Mouse (Mus musculus): ENCODE measurements around the gene Gm43552. TPM values are rescaled to one million over a fixed set of nuclear protein-coding genes. Genes with fewer than 3 reads are reported as not detected.
"Not testable (repeated sequence)": the region's sequence is repeated elsewhere in the genome, so short reads cannot be mapped to it uniquely, and the experiment has no call there.

The Gm43552 gene
- polyA plus RNA-seq, 1 experiment from 2014 or later: not detected

GRCm38 (mm10) chr5:65480511-65480910, 12.1 kb downstream of the Gm43552 start:
- H3K27ac ChIP-seq (ENCODE audit: low read length): no peak overlapping the region
- no peak overlapping the region for H3K9ac ChIP-seq (replicated peaks; ENCODE audit: low read depth, low read length)
- no peak overlapping the region for H3K4me3 ChIP-seq (replicated peaks; ENCODE audit: low read length)
- no peaks in the 10 kb centered on the region for H3K9me3 ChIP-seq (ENCODE audit: control insufficient read depth, low read length)
- no peaks in the 10 kb centered on the region for H3K27me3 ChIP-seq (replicated peaks; ENCODE audit: control insufficient read depth, insufficient read depth, low read length)
- ATAC-seq: no peak
- no peak overlapping the region for H3K4me2 ChIP-seq (ENCODE audit: low read length)
- no peaks in the 10 kb centered on the region for H3K36me3 ChIP-seq (ENCODE audit: control insufficient read depth, insufficient read depth)
- no peaks in the 10 kb centered on the region for H3K4me1 ChIP-seq (replicated peaks; ENCODE audit: control insufficient read depth, insufficient read depth, low read length)
- WGBS: 84% methylated on average over 4 of the region's 4 CpGs

- 94% methylated on average over 9 of the region's 9 CpGs for WGBS
- no peaks in the 10 kb centered on the region for H3K4me1 ChIP-seq (replicated peaks; ENCODE audit: control insufficient read depth, insufficient read depth, low read length)
- H3K9me3 ChIP-seq (ENCODE audit: control insufficient read depth, low read length): no peaks in the 10 kb centered on the region
- ATAC-seq: no peak
- no peak overlapping the region for H3K4me2 ChIP-seq (ENCODE audit: low read length)
- H3K4me3 ChIP-seq (replicated peaks; ENCODE audit: low read length): no peak overlapping the region
- H3K27me3 ChIP-seq (replicated peaks; ENCODE audit: control insufficient read depth, insufficient read depth, low read length): no peaks in the 10 kb centered on the region
- no peak overlapping the region for H3K9ac ChIP-seq (replicated peaks; ENCODE audit: low read depth, low read length)
- H3K36me3 ChIP-seq (ENCODE audit: control insufficient read depth, insufficient read depth): no peaks in the 10 kb centered on the region
- no peak overlapping the region for H3K27ac ChIP-seq (ENCODE audit: low read length)
Measured at GRCm38 (mm10) chr5:65479681-65480445, 12.8 kb downstream of the Gm43552 start.

DNA sequence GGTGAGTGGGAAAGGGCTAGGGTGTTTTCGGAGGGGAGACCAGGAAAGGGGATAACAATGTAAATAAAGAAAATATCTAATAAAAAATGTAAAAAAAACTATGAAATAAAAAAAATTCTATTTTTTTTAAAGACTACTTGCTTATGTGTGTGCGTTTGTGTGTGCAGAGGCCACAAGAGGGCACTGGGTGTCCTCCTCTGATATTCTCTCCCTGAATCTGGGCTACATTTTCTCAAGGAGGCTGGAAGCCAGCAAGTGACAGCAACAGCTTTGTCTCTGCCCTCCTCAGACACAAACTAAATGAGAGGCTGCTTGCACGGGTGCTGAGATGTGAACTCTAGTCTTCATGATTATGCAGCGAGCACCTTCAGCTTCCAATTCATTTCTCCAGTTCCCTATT, 14.4 kb downstream of the Gm43552 start:
- Histone ChIP-seq H3K4me1 (replicated peaks; ENCODE audit: control insufficient read depth, insufficient read depth, low read length) (no peaks in the 10 kb centered on the region), H3K4me2 (ENCODE audit: low read length) (no peak overlapping the region), H3K9ac (replicated peaks; ENCODE audit: low read depth, low read length) (no peak overlapping the region), H3K27ac (ENCODE audit: low read length) (no peak overlapping the region), H3K27me3 (replicated peaks; ENCODE audit: control insufficient read depth, insufficient read depth, low read length) (no peaks in the 10 kb centered on the region), H3K9me3 (ENCODE audit: control insufficient read depth, low read length) (no peaks in the 10 kb centered on the region), H3K4me3 (replicated peaks; ENCODE audit: low read length) (no peak overlapping the region), H3K36me3 (ENCODE audit: control insufficient read depth, insufficient read depth) (no peaks in the 10 kb centered on the region)
- WGBS: 59% methylated on average over 4 of the region's 4 CpGs
- no peak for ATAC-seq

DNA sequence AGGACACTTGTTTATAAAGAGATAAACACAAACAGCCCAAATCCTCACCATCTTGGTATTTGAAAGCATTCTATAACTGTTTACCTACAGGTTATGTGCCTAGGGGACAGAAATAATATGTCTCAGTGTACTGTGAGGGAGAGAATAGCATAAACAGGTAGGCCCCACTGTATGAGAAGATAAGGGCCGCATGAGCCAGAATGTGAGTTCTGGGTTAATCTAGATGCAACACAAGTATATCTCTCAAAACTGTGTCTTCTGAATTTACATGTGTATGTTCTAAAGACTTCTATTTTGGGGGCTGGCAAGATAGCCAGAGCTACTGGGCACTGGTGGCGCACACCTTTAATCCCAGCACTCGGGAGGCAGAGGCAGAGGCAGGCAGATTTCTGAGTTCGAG, 15.9 kb downstream of the Gm43552 start:
- H3K4me3 ChIP-seq (replicated peaks; ENCODE audit: low read length); ATAC-seq; H3K27ac ChIP-seq (ENCODE audit: low read length); H3K27me3 ChIP-seq (replicated peaks; ENCODE audit: control insufficient read depth, insufficient read depth, low read length); H3K36me3 ChIP-seq (ENCODE audit: control insufficient read depth, insufficient read depth); H3K4me1 ChIP-seq (replicated peaks; ENCODE audit: control insufficient read depth, insufficient read depth, low read length); H3K9me3 ChIP-seq (ENCODE audit: control insufficient read depth, low read length); H3K9ac ChIP-seq (replicated peaks; ENCODE audit: low read depth, low read length); H3K4me2 ChIP-seq (ENCODE audit: low read length): not testable (repeated sequence)
- 98% methylated on average over 4 of the region's 4 CpGs for WGBS

DNA sequence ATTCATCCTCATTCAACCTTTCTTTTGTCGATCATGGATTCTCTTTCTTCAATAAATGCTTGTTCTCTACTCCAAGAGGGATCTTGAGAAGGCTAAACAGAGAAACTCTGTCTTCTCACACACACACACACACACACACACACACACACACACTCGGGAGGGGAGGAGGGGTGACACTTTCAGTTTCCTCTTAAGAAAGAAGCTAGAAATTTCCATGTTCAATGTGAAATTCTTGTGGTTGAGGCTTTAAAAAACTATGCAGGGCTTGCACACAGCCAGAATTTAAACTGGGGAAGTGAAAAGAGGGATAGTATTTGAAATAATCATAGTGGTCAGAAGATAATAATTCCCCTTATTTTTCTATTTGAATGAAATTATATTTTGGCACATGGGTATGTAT, 16.8 kb downstream of the Gm43552 start:
- no peaks in the 10 kb centered on the region for H3K4me1 ChIP-seq (replicated peaks; ENCODE audit: control insufficient read depth, insufficient read depth, low read length)
- H3K27ac ChIP-seq (ENCODE audit: low read length): no peak overlapping the region
- H3K9me3 ChIP-seq (ENCODE audit: control insufficient read depth, low read length): no peaks in the 10 kb centered on the region
- no peak overlapping the region for H3K4me3 ChIP-seq (replicated peaks; ENCODE audit: low read length)
- no peak overlapping the region for H3K9ac ChIP-seq (replicated peaks; ENCODE audit: low read depth, low read length)
- H3K27me3 ChIP-seq (replicated peaks; ENCODE audit: control insufficient read depth, insufficient read depth, low read length): no peaks in the 10 kb centered on the region
- no peaks in the 10 kb centered on the region for H3K36me3 ChIP-seq (ENCODE audit: control insufficient read depth, insufficient read depth)
- 79% methylated on average over 2 of the region's 2 CpGs for WGBS
- ATAC-seq: no peak
- no peak overlapping the region for H3K4me2 ChIP-seq (ENCODE audit: low read length)

- 90% methylated on average over 6 of the region's 6 CpGs for WGBS
- Histone ChIP-seq H3K4me1 (replicated peaks; ENCODE audit: control insufficient read depth, insufficient read depth, low read length) (no peaks in the 10 kb centered on the region), H3K4me3 (replicated peaks; ENCODE audit: low read length) (no peak overlapping the region), H3K9me3 (ENCODE audit: control insufficient read depth, low read length) (no peaks in the 10 kb centered on the region), H3K4me2 (ENCODE audit: low read length) (no peak overlapping the region), H3K36me3 (ENCODE audit: control insufficient read depth, insufficient read depth) (peaks cover 21% of the 10 kb centered on the region), H3K27me3 (replicated peaks; ENCODE audit: control insufficient read depth, insufficient read depth, low read length) (no peaks in the 10 kb centered on the region), H3K27ac (ENCODE audit: low read length) (no peak overlapping the region), H3K9ac (replicated peaks; ENCODE audit: low read depth, low read length) (no peak overlapping the region)
- no peak for ATAC-seq
Measured at GRCm38 (mm10) chr5:65469766-65470165, 22.9 kb downstream of the Gm43552 start.

- WGBS: 87% methylated on average over 3 of the region's 3 CpGs
- Histone ChIP-seq H3K9me3 (ENCODE audit: control insufficient read depth, low read length) (no peaks in the 10 kb centered on the region), H3K4me3 (replicated peaks; ENCODE audit: low read length) (no peak overlapping the region), H3K9ac (replicated peaks; ENCODE audit: low read depth, low read length) (no peak overlapping the region), H3K27ac (ENCODE audit: low read length) (no peak overlapping the region), H3K36me3 (ENCODE audit: control insufficient read depth, insufficient read depth) (peaks cover 23% of the 10 kb centered on the region), H3K4me1 (replicated peaks; ENCODE audit: control insufficient read depth, insufficient read depth, low read length) (no peaks in the 10 kb centered on the region), H3K4me2 (ENCODE audit: low read length) (no peak overlapping the region), H3K27me3 (replicated peaks; ENCODE audit: control insufficient read depth, insufficient read depth, low read length) (no peaks in the 10 kb centered on the region)
- ATAC-seq: no peak
Measured at GRCm38 (mm10) chr5:65466911-65467310, 25.7 kb downstream of the Gm43552 start.

DNA sequence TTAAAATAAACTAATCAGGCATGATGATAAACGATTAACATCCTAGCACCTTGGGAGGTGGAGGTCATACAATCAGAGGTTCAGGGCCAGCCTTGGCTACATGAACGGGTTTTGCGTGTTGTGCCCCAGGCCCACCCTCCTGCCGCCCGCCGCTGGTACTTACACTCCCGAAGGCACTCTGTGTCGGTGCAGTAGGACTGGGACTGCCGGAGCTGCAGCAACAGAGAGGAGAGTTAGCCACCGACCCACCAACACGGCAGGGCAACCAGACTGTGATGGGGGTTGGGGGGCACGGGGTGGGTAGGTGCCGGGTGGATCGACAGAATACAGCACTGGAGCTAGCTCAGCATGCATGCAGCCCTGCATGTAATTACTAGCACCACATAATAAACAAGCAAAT, 32.3 kb downstream of the Gm43552 start:
- H3K4me3 ChIP-seq (replicated peaks; ENCODE audit: low read length): no peak overlapping the region
- H3K4me1 ChIP-seq (replicated peaks; ENCODE audit: control insufficient read depth, insufficient read depth, low read length): no peaks in the 10 kb centered on the region
- no peak for ATAC-seq
- no peak overlapping the region for H3K4me2 ChIP-seq (ENCODE audit: low read length)
- H3K9ac ChIP-seq (replicated peaks; ENCODE audit: low read depth, low read length): no peak overlapping the region
- peaks cover 4% of the 10 kb centered on the region; the same call in 1 of the 2 replicates for H3K36me3 ChIP-seq (ENCODE audit: control insufficient read depth, insufficient read depth)
- no peak overlapping the region for H3K27ac ChIP-seq (ENCODE audit: low read length)
- H3K9me3 ChIP-seq (ENCODE audit: control insufficient read depth, low read length): no peaks in the 10 kb centered on the region
- H3K27me3 ChIP-seq (replicated peaks; ENCODE audit: control insufficient read depth, insufficient read depth, low read length): no peaks in the 10 kb centered on the region
- WGBS: 89% methylated on average over 14 of the region's 14 CpGs

DNA sequence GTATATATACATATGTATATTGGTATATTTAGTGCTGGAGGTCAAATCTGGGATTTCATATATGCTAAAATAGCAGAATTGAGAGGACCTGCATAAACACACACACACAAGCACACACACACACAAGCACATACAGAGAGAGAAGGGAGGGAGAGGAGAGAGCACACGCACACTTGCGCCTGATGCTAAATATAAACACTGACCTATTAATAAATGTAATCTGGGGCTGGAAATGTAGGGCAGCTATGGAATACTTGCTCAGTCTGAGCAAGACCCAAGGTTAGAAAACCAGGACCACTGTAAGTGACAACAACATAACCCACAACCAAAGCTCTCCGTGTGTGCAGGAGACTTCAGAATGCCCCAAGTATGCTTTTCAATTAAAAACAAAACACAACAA, 33.2 kb downstream of the Gm43552 start:
- no peak for ATAC-seq
- no peaks in the 10 kb centered on the region for H3K27me3 ChIP-seq (replicated peaks; ENCODE audit: control insufficient read depth, insufficient read depth, low read length)
- H3K36me3 ChIP-seq (ENCODE audit: control insufficient read depth, insufficient read depth): peaks cover 4% of the 10 kb centered on the region; the same call in 1 of the 2 replicates
- 88% methylated on average over 3 of the region's 3 CpGs for whole genome bisulfite sequencing
- no peaks in the 10 kb centered on the region for H3K9me3 ChIP-seq (ENCODE audit: control insufficient read depth, low read length)
- no peak overlapping the region for H3K4me3 ChIP-seq (replicated peaks; ENCODE audit: low read length)
- H3K9ac ChIP-seq (replicated peaks; ENCODE audit: low read depth, low read length): no peak overlapping the region
- no peaks in the 10 kb centered on the region for H3K4me1 ChIP-seq (replicated peaks; ENCODE audit: control insufficient read depth, insufficient read depth, low read length)
- no peak overlapping the region for H3K27ac ChIP-seq (ENCODE audit: low read length)
- H3K4me2 ChIP-seq (ENCODE audit: low read length): no peak overlapping the region

- Histone ChIP-seq H3K36me3 (ENCODE audit: control insufficient read depth, insufficient read depth) (peaks cover 5% of the 10 kb centered on the region; the same call in 1 of the 2 replicates), H3K4me1 (replicated peaks; ENCODE audit: control insufficient read depth, insufficient read depth, low read length) (no peaks in the 10 kb centered on the region), H3K9me3 (ENCODE audit: control insufficient read depth, low read length) (no peaks in the 10 kb centered on the region), H3K27ac (ENCODE audit: low read length) (no peak overlapping the region), H3K4me3 (replicated peaks; ENCODE audit: low read length) (no peak overlapping the region), H3K4me2 (ENCODE audit: low read length) (no peak overlapping the region), H3K27me3 (replicated peaks; ENCODE audit: control insufficient read depth, insufficient read depth, low read length) (no peaks in the 10 kb centered on the region), H3K9ac (replicated peaks; ENCODE audit: low read depth, low read length) (no peak overlapping the region)
- 84% methylated on average over 5 of the region's 5 CpGs for WGBS
- no peak for ATAC-seq
Measured at GRCm38 (mm10) chr5:65457846-65458245, 34.8 kb downstream of the Gm43552 start.
